ENCODE assay signal across 28 mouse cellular contexts in the genomic region with DNA sequence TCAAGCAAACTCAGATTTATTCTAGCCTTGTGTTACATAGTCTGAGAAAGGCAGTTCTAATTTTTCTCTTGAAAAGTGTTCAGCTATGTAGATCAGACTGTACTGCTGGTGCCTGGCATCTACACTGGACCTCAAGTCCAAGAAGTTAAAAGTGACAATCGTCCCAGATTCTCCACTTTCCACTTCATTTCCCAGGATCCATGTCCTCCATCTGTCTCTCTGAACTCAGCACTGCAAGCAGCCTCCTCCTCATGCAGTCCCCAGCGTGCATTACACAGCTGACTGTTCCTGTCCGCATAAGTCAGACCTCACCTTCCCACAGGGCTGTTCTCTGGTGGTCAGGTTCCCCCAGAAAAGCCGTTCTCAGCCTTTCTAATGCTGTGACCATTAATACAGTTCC. TPM values are rescaled to one million over a fixed set of nuclear protein-coding genes. Genes with fewer than 3 reads are reported as not detected.
DNase-seq lines count a peak whose midpoint lies in the region; ATAC-seq and TF ChIP-seq lines count a peak whose summit lies in the region.
"Had no signal": no experiment of that assay in that cellular context is flagged by ENCODE, and none has a peak within 500 bp of the region (broad histone marks: within the 10 kb centered on the region; RNA-seq: fewer than 3 reads in every experiment).

No protein-coding gene starts in this region.

- H3K27ac ChIP-seq in hindbrain, embryonic 16.5 days (ENCODE audit: low read depth, low read length), result no peak overlapping the region
- no peak overlapping the region for H3K27ac ChIP-seq in hindbrain, embryonic 12.5 days
- H3K27ac ChIP-seq in liver, postnatal 0 days (ENCODE audit: low read depth), result no peak overlapping the region
- H3K27ac ChIP-seq: forebrain, embryonic 10.5 days; gastrocnemius, adult 2 months; hindbrain, embryonic 10.5 days; kidney, postnatal 0 days; layer of hippocampus, adult 2 months; limb, embryonic 13.5 days; liver, embryonic 13.5 days; midbrain, embryonic 12.5 days; neural tube, embryonic 12.5 days had no signal

- no peak for TF ChIP-seq CTCF in liver, postnatal 0 days (IDR thresholded peaks at IDR 0.05; ENCODE audit: low read depth)

- peaks cover 2% of the 10 kb centered on the region for H3K4me1 ChIP-seq in hindbrain, embryonic 16.5 days (ENCODE audit: control insufficient read depth, insufficient read depth, low read depth, low read length)
- H3K4me1 ChIP-seq in hindbrain, embryonic 12.5 days, result 0 out of 2 replicates have a peak, but pooled peaks cover 5% of the 10 kb centered on the region
- H3K4me1 ChIP-seq in liver, postnatal 0 days (ENCODE audit: insufficient read depth), result no peaks in the 10 kb centered on the region
- H3K4me1 ChIP-seq: heart, embryonic 12.5 days; limb, embryonic 13.5 days; liver, embryonic 13.5 days; neural tube, embryonic 12.5 days had no signal

- H3K27me3 ChIP-seq in hindbrain, embryonic 16.5 days (replicated peaks; ENCODE audit: control insufficient read depth, insufficient read depth, low read length), result no peaks in the 10 kb centered on the region
- no peaks in the 10 kb centered on the region for H3K27me3 ChIP-seq in hindbrain, embryonic 12.5 days
- H3K27me3 ChIP-seq in liver, postnatal 0 days (ENCODE audit: insufficient read depth, low read length), result no peaks in the 10 kb centered on the region
- H3K27me3 ChIP-seq: CH12.LX; heart, embryonic 12.5 days; limb, embryonic 13.5 days; liver, embryonic 13.5 days; midbrain, embryonic 12.5 days; neural tube, embryonic 12.5 days had no signal

- TF ChIP-seq EP300 in liver, postnatal 0 days (IDR thresholded peaks at IDR 0.05; ENCODE audit: low read depth), result no peak

- no peak overlapping the region for H3K4me2 ChIP-seq in hindbrain, embryonic 16.5 days (ENCODE audit: low read length)
- no peak overlapping the region for H3K4me2 ChIP-seq in hindbrain, embryonic 12.5 days (replicated peaks)
- H3K4me2 ChIP-seq in liver, postnatal 0 days (ENCODE audit: low read depth, low read length), result no peak overlapping the region
- H3K4me2 ChIP-seq: heart, embryonic 12.5 days; limb, embryonic 13.5 days; liver, embryonic 13.5 days; lung, embryonic 14.5 days; midbrain, embryonic 12.5 days; neural tube, embryonic 12.5 days had no signal

- no peaks in the 10 kb centered on the region for H3K9me3 ChIP-seq in hindbrain, embryonic 16.5 days (ENCODE audit: control insufficient read depth, low read length)
- no peaks in the 10 kb centered on the region for H3K9me3 ChIP-seq in hindbrain, embryonic 12.5 days (replicated peaks)
- no peaks in the 10 kb centered on the region for H3K9me3 ChIP-seq in liver, postnatal 0 days (ENCODE audit: low read length)
- H3K9me3 ChIP-seq: forebrain, embryonic 10.5 days; G1E; heart, embryonic 12.5 days; hindbrain, embryonic 10.5 days; limb, embryonic 13.5 days; liver, embryonic 13.5 days; midbrain, embryonic 12.5 days; neural tube, embryonic 12.5 days had no signal

- peak; percentile 51; the same call in 1 of the 2 replicates for ATAC-seq in hindbrain, embryonic 16.5 days
- ATAC-seq in hindbrain, embryonic 12.5 days (ENCODE audit: low FRiP score), result no peak
- no peak for ATAC-seq in liver, postnatal 0 days
- ATAC-seq: inflammation-experienced regulatory T-cells, adult 6 months; Patski had no signal

- no peak overlapping the region for H3K9ac ChIP-seq in hindbrain, embryonic 16.5 days (ENCODE audit: low read depth, low read length)
- no peak overlapping the region for H3K9ac ChIP-seq in hindbrain, embryonic 12.5 days
- no peak overlapping the region for H3K9ac ChIP-seq in liver, postnatal 0 days (replicated peaks)
- H3K9ac ChIP-seq: heart, embryonic 12.5 days; limb, embryonic 13.5 days; liver, embryonic 13.5 days; lung, embryonic 14.5 days; midbrain, embryonic 12.5 days; neural tube, embryonic 12.5 days had no signal

- peak; percentile 80 for DNase-seq in brain, adult 2 months (ENCODE audit: low read depth, low spot score)
- peak; percentile 15 for DNase-seq in cerebellum, adult 11 months
- DNase-seq in cerebellum, postnatal 10 days, result peak; percentile 64 to 76
- no peak for DNase-seq in ovary, postnatal 36 days (ENCODE audit: low spot score)
- no peak for DNase-seq in liver, postnatal 0 days
- DNase-seq: adrenal gland, adult 2 months; B cell, adult 2 months; gastrocnemius, adult 2 months; heart, postnatal 10 days; kidney, adult 2 months; layer of hippocampus, postnatal 36 days; liver, embryonic 13.5 days; lung, embryonic 14.5 days had no signal

- no peak overlapping the region for H3K4me3 ChIP-seq in hindbrain, embryonic 16.5 days (ENCODE audit: low read length)
- no peak overlapping the region for H3K4me3 ChIP-seq in hindbrain, embryonic 12.5 days
- H3K4me3 ChIP-seq in liver, postnatal 0 days (ENCODE audit: low read depth, low read length), result no peak overlapping the region
- H3K4me3 ChIP-seq: forebrain, embryonic 10.5 days; gastrocnemius, adult 2 months; heart, embryonic 12.5 days; hindbrain, embryonic 10.5 days; layer of hippocampus, adult 2 months; limb, embryonic 13.5 days; liver, embryonic 13.5 days; midbrain, embryonic 12.5 days; neural tube, embryonic 12.5 days had no signal

- no peaks in the 10 kb centered on the region for H3K36me3 ChIP-seq in hindbrain, embryonic 16.5 days (ENCODE audit: control insufficient read depth, insufficient read depth, low read length)
- no peaks in the 10 kb centered on the region for H3K36me3 ChIP-seq in hindbrain, embryonic 12.5 days
- H3K36me3 ChIP-seq in liver, postnatal 0 days (replicated peaks; ENCODE audit: insufficient read depth, low read length), result no peaks in the 10 kb centered on the region
- H3K36me3 ChIP-seq: forebrain, embryonic 10.5 days; G1E; heart, embryonic 12.5 days; hindbrain, embryonic 10.5 days; limb, embryonic 13.5 days; liver, embryonic 13.5 days; midbrain, embryonic 12.5 days; neural tube, embryonic 12.5 days had no signal

- 61% methylated on average over 4 of the region's 4 CpGs for WGBS in hindbrain, embryonic 16.5 days
- 79% methylated on average over 4 of the region's 4 CpGs for WGBS in hindbrain, embryonic 12.5 days
- WGBS in liver, postnatal 0 days (ENCODE audit: insufficient replicate concordance), result 61% methylated on average over 4 of the region's 4 CpGs

RNA-seq across cellular contexts. Expression of gene Myo16, which starts 28.0 kb away (rescaled TPM):
- polyA plus RNA-seq in hindbrain, embryonic 16.5 days (2015; fragmentation: Nextera tagmentation; extraction: Ambion mirVana), result 4.6 and 6.1 TPM in 2 replicates
- polyA plus RNA-seq in hindbrain, embryonic 12.5 days (2016; fragmentation: Nextera tagmentation; extraction: Ambion mirVana), result 3.7 and 4.3 TPM in 2 replicates
- polyA plus RNA-seq in liver, postnatal 0 days (2015; fragmentation: Nextera tagmentation; extraction: Ambion mirVana), result 0.01 TPM in 1 of 2 replicates, not detected in the other
- polyA plus RNA-seq: adrenal gland, adult 2 months; inflammation-experienced regulatory T-cells, adult 6 months; liver, embryonic 13.5 days; small intestine, adult 2 months had no signal

Comparison
In these comparisons a context has a peak if more than half of its experiments do, and no peak if none do; other contexts are left out.
1. DNase-seq: peak in brain, adult 2 months (single experiment), cerebellum, adult 11 months (single experiment) and cerebellum, postnatal 10 days (2 of 2); none in ovary, postnatal 36 days (single experiment) and liver, postnatal 0 days (single experiment).